Mouse (Mus musculus) heart, postnatal 0 days (tissue): ENCODE results near the gene Serpinh1.

Experiments
- CTCF ChIP-seq: IDR thresholded peaks from 2 replicates; pipeline ENCODE4 v1.5.1; 2016; ENCODE audit warnings: antibody characterized with exemption, control low read depth, low read depth
- EP300 ChIP-seq: IDR thresholded peaks from 2 replicates; pipeline ENCODE4 v1.6.1; 2016; ENCODE audit warnings: antibody characterized with exemption, low read depth

DNA sequence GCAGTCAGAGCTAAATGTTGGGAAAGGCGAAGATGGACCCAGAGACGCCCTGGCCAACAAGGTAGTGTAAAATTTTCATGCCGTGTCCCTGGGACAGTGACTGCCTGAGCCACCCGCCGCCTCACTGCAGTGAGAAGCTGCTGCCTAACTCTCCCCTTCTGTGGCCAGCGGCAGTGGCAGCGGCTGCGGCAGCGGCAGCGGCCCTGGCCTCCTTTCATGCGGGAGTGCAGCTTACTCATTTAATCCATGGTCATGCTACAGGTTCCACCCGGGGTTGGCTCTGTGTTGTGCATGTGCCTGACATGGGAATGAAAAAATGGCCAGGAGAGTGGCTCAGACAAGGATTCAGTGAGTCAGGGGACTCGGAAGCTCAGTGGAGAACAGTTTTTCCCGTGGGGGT lies 32.5 kb downstream of the Serpinh1 start:
- no peak for TF ChIP-seq CTCF
- no peak for TF ChIP-seq EP300
